Mouse (Mus musculus): Measurements from ENCODE around the gene Ahdc1. TPM values are rescaled to one million over a fixed set of nuclear protein-coding genes. Genes with fewer than 3 reads are reported as not detected.

The Ahdc1 gene
- total RNA-seq (2017) = 9.1 and 13.5 TPM in 2 replicates

DNA sequence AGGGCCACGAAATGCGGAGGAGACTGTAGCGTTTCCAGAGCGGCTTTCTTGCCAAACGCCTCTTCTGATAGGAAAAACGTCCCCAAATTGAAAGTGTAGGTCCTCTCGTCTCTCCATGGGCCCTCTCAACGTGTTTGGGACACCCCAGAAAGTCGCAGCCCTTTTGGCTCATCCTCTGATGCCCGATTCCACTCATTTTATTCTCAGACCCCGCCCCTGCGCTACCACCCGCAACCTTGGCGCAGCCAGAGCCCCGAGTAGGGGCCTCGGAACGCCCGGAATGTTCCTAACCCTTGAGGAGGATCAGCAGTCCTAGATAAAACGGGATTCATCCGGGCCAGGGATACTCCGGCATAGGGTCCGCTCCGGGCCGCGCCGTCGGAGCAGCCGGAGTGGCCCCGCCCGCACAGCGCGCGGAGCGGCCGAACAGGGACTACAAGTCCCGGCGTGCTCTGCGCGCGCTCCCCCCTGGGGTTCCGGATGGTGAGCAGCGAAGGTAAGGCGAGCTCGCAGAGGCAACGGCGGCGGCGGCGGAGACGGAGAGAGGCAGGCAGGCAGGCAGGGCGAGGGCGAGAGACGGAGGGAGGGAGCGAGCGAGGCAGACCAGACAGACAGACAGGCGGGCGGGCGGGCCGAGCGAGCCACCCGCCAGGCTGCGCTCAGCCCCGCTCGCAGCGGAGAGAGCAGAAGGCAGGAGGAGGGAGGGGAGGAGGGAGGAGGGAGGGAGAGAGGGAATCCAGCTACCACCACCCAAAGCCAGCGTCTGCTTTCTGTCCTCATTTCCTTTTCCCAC lies at the start of gene Ahdc1:
TSS of gene Ahdc1 (plus strand) at position 233 of the 793 bp plus-strand sequence.
- peak; percentile 75 for ATAC-seq (ENCODE audit: extremely low read depth, insufficient number of reproducible peaks, low FRiP score, poor library complexity, severe bottlenecking)

DNA sequence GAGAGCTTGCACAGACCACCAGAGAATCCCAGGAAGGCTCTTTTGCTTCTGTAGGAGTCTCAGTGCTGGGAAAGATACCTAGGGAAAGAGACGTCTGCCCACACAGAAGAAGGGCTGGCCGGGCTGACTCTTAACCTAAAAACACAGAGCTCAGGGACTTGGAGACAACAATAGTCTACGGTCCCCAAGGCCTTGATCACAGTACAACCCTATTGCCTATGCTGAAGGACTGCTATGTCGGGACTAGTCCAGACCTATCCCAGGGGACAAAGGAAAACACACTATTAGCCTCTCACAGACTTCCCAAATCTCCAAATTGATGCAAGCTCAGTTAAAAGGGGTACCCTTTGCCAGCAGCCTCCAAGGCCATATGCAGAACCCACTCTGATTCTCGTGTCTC lies 49.2 kb upstream of the Ahdc1 start:
- no peak for ATAC-seq (ENCODE audit: extremely low read depth, insufficient number of reproducible peaks, low FRiP score, poor library complexity, severe bottlenecking)

DNA sequence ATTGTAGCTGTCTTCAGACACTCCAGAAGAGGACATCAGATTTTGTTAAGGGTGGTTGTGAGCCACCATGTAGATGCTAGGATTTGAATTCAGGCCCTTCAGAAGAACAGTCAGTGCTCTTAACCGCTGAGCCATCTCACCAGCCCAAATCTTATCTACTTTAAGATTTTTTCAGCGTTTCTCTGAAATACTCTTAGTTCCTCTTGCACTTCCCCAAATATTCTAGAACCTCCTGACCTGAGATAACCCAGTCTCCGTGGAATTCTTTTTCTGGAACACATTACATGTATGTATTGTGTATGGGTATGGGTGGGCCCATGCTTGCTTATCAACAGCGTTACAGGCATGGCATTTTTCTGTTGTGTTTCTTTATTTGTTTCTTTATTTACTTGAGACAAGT lies 48.4 kb upstream of the Ahdc1 start:
- ATAC-seq (ENCODE audit: extremely low read depth, insufficient number of reproducible peaks, low FRiP score, poor library complexity, severe bottlenecking) = no peak

DNA sequence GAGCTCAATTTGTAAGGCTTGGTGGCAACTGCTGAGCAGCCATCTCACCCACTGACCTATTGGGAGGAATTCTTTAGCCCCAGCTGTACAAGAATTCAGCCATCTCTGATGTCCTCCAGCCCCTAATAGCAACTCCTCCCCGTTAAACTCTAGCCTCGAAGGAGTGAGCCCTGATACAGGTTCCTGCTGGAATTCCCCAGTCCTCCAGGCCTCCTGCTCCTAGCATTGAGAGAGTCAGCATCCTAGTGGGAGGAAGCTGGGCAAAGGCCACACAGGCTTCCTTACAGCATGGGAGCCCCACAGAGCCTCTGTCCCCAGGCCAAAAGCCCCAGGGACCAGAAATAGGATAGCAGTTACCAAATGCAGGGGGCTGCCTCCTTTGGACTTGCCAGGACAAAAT lies 47.6 kb upstream of the Ahdc1 start:
- ATAC-seq (ENCODE audit: extremely low read depth, insufficient number of reproducible peaks, low FRiP score, poor library complexity, severe bottlenecking) = no peak

DNA sequence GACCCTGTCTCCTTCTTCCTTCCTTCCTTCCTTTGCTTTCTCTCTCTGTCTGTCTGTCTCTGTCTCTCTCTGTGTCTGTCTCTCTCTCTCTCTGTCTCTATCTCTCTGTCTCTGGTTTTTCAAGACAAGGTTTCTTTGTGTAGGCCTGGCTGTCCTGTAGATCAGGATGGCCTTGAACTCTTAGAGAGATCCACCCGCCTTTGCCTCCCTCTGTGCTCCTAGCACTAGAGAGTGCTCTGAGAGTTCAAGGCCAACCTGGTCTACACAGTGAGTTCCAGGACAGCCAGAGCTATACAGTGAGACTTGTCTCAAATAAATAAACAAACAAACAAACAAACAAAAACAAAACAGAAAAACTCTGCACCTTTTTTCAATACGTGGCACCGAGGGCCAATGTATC lies 47.0 kb upstream of the Ahdc1 start:
- no peak for ATAC-seq (ENCODE audit: extremely low read depth, insufficient number of reproducible peaks, low FRiP score, poor library complexity, severe bottlenecking)

DNA sequence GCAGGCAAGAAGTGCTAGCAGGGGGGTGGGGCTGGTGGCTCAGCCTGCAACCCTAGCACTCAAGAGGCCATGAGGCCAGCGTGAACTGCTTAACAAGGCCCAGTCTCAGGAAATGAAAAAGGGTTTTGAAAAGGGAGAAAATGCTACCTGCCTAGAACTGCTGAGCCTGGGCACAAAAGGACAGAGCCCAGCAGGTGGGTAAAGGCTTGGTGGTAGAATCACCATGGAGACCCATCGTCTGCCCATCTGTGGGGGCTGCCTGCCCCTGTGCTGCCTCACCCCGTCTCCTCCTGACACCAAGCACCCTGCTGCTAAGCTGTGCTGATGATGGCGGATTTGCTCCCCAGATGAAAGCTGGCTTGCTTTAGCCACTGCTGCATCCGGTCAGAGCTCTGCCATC lies 46.6 kb upstream of the Ahdc1 start:
- no peak for ATAC-seq (ENCODE audit: extremely low read depth, insufficient number of reproducible peaks, low FRiP score, poor library complexity, severe bottlenecking)

DNA sequence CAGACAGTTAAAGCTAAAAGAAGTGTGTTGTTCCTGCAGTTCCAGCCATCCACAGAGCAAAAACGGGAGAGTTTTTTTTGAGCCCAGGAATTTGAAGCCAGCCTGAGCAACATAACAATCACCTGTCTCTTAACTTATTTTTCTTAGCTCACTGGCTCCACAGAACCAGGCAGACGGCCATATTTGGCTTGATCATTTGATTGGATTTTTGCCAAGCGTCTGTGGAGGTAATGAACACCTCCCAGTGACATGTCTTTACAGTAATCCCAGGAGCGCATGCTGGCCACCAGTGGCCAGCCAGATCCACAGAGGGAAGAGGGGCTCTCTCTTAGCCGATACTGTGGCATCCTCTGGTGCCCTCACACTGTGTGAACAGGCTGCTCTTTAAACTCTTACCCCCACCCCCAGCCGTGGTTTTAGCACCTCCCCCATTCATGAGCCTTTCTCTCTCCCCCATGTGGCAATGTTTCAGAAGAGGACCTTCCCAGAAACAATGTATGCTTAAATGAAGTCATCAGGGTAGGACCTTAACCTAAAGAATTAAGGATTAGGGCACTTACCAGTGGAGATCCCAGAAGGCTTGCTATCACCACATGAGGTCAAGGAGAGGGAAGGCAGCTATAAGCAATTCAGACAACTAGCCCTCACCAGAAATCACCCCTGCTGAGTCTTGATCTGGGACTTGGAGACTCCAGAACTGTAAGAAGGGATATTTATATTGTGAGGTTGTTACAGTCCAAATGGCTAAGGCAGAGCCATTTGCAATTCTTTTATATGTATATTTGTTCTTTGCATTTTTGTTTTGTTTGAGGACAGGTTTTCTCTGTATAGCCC lies 42.7 kb upstream of the Ahdc1 start:
- ATAC-seq (ENCODE audit: extremely low read depth, insufficient number of reproducible peaks, low FRiP score, poor library complexity, severe bottlenecking) = no peak

DNA sequence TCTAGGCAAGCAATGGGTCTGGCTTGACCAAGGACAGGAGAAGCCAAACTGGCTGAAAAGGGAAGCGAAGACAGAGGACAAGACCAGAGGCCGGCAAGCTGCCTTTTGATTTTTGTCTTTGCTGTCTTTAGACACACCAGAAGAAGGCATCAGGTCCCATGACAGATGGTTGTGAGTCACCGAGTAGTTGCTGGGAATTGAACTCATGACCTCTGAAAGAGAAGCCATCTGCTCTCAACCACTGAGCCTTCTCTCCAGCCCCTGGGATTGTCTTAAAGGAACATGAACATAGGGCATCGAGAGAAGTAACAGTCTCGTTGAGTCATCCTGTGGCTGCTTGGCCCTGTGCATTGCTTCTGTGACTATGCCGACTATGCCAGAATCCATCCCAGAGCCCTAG lies 39.5 kb upstream of the Ahdc1 start:
- no peak for ATAC-seq (ENCODE audit: extremely low read depth, insufficient number of reproducible peaks, low FRiP score, poor library complexity, severe bottlenecking)

DNA sequence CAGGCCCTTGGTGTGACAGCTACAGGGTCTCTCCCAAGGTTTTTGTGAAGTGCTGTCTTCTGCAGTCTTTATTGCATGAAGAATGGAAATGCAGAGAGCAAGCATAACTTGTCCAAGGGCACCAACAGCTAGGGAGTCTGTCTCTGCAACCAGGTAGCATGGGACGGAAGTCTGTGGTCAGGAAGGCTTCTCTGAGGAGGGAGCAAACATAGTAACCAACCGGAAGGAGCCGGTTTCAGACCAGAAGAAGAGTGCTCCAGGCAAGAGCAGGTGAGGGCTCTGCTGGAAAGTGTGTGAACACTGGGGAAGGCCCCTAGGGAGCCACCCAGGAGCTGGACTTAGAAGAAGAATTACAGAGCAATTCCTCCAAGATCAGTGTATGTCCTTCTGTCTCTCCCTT lies 39.0 kb upstream of the Ahdc1 start:
- ATAC-seq (ENCODE audit: extremely low read depth, insufficient number of reproducible peaks, low FRiP score, poor library complexity, severe bottlenecking) = peak; percentile 10; the same call in 1 of the 2 replicates

DNA sequence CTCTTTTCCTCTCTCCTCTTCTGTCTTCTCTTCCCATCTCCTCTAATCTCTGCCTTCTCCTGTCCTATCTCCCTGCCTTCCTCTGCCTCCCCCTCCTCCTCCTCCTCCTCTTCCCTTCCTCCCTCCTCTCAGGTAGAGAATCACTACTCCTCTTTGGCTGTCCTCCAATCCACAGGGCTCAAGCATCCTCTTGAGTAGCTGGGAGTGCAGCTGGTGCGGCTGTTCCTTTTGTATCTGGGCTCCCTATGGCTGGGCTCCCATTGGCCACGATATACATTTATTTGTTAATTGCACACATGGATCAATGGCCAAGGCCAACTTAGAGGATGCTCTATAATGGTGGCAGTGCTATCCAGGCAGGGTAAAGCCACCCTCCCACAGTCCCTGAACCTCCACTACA lies 38.5 kb upstream of the Ahdc1 start:
- ATAC-seq (ENCODE audit: extremely low read depth, insufficient number of reproducible peaks, low FRiP score, poor library complexity, severe bottlenecking) = no peak

DNA sequence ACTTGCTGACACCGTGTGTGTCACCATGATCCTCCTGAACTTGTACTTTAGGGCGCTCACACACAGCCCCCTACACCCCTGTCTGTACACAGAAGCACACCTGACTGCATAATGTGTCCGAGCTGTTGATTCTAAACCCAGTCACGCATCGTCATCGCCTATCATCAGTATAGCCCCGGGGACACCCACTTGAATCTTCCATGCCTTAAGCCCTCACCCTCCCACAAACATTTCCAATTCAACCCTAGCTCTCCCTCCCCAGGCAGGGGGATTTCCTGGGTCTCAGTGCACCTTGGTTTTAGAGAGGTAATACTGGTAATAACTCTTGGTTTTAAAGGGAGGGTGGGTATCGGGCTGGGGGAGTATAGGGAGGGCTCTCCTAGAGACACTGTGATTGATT lies 37.9 kb upstream of the Ahdc1 start:
- ATAC-seq (ENCODE audit: extremely low read depth, insufficient number of reproducible peaks, low FRiP score, poor library complexity, severe bottlenecking) = no peak

DNA sequence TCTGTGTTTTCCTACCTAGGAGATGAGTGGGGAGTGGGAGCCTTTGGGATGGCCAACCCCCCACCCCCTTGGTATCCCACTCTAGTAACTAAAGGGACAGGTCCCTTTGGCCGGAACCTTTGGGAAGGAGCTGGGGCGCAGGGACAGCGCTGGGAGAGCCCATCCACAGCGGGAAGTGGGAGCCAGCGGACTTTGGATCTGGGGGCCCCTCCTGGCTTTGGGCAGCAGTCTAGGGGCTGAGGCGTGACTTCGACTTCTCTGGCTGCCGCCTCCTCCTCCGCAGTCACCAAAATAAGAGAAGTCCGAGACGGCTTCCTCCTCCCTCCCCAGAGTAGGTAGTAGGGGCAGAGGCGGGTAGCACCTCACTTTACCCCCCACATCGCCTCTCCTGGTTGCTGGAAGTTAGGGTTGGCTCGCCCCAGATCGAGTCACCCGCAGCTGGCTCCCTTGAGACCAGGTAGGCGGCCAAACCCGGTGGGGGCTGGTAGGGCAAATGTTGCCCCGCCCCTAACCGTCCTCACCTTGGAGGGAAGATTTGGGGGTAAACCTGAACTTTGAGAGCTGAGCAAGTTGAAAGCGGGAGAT lies 37.2 kb upstream of the Ahdc1 start, which contains the start of gene Fgr:
TSS of gene Fgr (plus strand) at position 282 of the 585 bp plus-strand sequence.
- ATAC-seq (ENCODE audit: extremely low read depth, insufficient number of reproducible peaks, low FRiP score, poor library complexity, severe bottlenecking) = peak; percentile 59

DNA sequence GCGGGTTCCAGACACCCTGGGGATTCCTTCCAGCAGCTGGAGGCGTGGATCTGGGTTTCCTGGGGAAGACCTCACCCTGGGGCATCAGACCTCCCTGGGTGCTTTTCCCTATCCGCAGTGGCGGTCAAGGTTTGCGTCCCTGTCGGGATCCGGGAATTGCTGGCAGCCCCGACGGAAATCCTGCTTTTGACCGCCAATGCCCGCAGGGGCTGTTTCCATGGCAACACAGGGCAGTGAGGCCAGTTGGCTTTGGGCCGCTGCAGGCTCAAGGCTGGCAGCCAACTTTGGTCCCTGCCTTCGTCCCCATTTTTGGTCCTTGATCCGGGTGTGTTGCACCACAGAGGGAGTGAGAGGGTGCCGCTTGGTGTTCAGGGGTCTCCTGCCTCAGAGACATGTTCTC lies 36.2 kb upstream of the Ahdc1 start:
- no peak for ATAC-seq (ENCODE audit: extremely low read depth, insufficient number of reproducible peaks, low FRiP score, poor library complexity, severe bottlenecking)

DNA sequence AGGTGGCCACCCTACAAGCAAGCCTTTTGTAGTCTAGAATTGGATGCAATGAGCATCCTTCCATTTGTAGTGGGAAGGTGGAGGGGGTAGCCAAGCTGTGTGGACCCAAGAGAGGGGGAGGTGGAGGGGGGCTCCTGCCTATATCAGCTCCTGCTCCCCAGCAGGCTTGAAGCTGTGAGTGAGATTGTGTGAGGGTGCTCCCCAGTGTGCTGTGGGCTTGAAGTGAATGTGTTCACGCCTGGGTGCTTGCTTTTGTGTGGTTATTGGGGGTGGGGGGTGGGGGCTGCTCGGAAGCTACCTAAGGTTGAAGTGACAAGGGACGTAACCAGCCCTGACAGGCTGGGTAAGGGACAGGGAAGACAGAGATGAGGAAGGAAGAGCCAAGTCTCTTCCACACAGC lies 35.3 kb upstream of the Ahdc1 start:
- ATAC-seq (ENCODE audit: extremely low read depth, insufficient number of reproducible peaks, low FRiP score, poor library complexity, severe bottlenecking) = peak; percentile 21; the same call in 1 of the 2 replicates

DNA sequence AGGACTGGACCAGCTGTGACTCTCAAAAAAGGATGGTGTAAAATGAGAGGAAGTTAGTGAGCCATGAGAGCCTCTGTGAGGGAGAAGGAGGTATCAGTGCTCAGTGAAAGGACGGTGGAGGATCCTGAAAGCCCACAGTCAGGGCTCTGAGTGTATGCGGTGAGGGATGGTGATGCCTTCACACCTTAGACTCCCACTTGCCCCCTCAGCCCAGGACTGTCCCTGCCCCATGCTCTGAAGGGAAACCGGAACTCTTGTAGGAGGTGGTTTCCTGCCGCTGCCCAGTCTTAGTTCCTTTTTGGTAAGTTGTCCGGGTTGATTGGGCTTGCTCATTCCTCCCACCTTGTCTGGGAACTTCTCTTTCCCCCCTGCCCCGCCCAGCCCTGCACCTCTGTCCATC lies 34.3 kb upstream of the Ahdc1 start:
- peak; percentile 36 for ATAC-seq (ENCODE audit: extremely low read depth, insufficient number of reproducible peaks, low FRiP score, poor library complexity, severe bottlenecking)

DNA sequence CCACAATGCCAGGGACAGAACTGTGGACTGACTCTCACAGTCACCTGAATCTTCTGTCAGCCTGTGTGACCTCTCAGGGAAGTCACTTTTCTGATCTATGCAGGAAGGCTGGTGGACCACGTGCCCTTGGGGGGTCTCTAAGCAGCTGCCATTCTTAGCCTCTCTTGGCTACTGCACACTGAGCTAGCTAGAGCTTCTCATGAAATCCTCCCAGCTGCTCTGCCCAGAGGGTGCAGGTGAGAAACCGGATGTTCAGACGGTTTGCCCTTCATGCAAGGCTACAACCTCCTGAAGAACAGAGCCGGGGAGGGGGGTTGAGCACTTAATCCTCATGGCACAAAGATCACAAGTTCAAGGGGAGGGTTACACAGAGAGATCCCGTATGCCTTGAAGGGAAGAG lies 33.5 kb upstream of the Ahdc1 start:
- ATAC-seq (ENCODE audit: extremely low read depth, insufficient number of reproducible peaks, low FRiP score, poor library complexity, severe bottlenecking) = no peak

DNA sequence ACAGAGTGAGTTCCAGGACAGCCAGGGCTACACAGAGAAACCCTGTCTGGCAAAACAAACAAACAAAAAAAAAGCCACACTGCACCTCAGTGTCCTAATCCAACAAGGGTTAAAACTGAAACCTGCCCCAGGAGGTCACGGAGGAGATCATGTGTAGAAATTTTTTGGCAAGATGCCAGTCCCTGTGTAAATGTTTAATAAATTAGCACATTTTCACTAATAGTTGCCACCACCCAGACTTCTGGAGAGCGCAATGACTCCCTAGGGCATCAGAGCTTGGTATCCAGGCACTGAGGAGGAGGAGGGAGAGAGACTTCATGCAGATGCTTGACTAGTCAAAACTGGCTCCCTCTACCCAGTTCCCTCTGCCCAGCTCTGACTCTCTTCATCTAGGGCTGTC lies 31.9 kb upstream of the Ahdc1 start:
- no peak for ATAC-seq (ENCODE audit: extremely low read depth, insufficient number of reproducible peaks, low FRiP score, poor library complexity, severe bottlenecking)

DNA sequence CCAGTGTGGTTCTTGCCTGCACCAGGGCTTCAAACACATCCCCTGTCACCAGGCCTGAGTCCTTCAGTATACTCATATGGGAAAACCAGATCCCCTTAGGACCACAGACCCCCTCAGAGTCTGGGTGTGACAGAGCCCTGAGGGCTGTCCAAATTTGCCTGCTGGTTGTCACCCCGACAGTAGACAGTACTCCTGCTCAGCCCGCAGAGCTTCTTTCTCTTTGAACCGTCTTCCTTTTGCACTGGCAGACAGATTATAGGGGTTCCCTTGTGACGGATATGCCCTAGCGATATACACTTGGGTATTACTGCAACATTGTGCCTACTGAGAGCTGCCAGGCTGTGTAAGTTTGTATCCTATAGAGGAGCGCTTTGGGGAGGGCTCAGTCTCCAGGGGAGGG lies 29.4 kb upstream of the Ahdc1 start:
- ATAC-seq (ENCODE audit: extremely low read depth, insufficient number of reproducible peaks, low FRiP score, poor library complexity, severe bottlenecking) = no peak

DNA sequence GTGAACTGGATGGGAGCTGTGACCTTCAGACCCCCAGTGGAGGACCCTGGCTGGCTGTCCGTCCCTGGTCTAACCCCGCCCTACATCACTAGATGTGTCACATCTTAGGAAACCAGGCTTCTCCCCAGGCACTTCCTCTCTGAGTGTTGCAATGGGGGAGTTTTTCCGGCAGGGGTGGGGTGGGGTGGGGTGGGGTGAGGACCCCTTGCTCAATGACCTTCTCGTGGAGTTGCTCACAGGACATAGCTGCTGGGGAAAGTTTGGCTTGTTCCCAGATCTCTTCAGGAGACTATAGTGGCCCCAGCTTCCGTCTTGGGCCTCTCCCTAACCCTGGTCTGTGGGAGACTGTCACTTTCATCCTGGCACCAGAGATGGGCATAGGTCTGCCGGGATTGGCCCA lies 28.1 kb upstream of the Ahdc1 start:
- peak; percentile 62; the same call in 1 of the 2 replicates for ATAC-seq (ENCODE audit: extremely low read depth, insufficient number of reproducible peaks, low FRiP score, poor library complexity, severe bottlenecking)
